ENCODE assay signal across 33 mouse cellular contexts in the genomic region with DNA sequence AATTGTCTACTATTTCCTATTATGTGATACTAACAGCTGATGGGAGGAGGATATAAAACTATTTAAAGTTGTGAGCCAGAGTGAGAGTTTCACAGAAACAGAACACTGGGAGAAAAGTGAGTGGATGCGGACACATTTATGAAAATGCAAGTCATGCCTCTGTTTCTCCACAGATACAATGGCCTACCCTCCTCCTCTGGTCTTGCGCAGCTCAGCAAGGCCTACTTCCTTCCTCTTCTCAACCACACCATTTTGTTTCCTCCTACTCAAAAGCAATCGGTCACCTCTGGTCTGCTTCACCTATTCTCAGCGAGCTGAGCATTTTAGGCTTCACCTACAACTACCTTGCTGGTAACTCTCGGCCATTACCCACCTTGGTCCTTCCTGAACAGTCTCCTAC. TPM values are rescaled to one million over a fixed set of nuclear protein-coding genes. Genes with fewer than 3 reads are reported as not detected.
DNase-seq lines count a peak whose midpoint lies in the region; ATAC-seq lines count a peak whose summit lies in the region.
"Had no signal": no experiment of that assay in that cellular context is flagged by ENCODE, and none has a peak within 500 bp of the region (broad histone marks: within the 10 kb centered on the region; RNA-seq: fewer than 3 reads in every experiment).

No protein-coding gene starts in this region.

- peak; percentile 37 for DNase-seq in heart, adult 11 months
- no peak for DNase-seq in heart, adult 18-20 months
- peak; percentile 72 for DNase-seq in 416B (ENCODE audit: low read depth)
- DNase-seq in embryonic facial prominence, embryonic 10.5 days (ENCODE audit: low spot score): no peak
- no peak for DNase-seq in gastrocnemius, adult 8-10 months (ENCODE audit: low spot score in 2 of 2)
- no peak for DNase-seq in midbrain, embryonic 11.5 days (ENCODE audit: low spot score, missing footprints)
- DNase-seq: adrenal gland, postnatal 14 days; cerebellum, adult 18-20 months; cerebellum, postnatal 25 days; embryo, embryonic 11 days; gastrocnemius, adult 2 months; kidney, adult 2 months; layer of hippocampus, postnatal 36 days; right cerebral cortex, postnatal 14 days had no signal

- no peaks in the 10 kb centered on the region for H3K27me3 ChIP-seq in embryonic facial prominence, embryonic 10.5 days (replicated peaks; ENCODE audit: low read depth, poor library complexity, severe bottlenecking)
- H3K27me3 ChIP-seq in midbrain, embryonic 11.5 days (ENCODE audit: control insufficient read depth, insufficient read depth, low read length): no peaks in the 10 kb centered on the region
- H3K27me3 ChIP-seq: embryonic facial prominence, embryonic 13.5 days; heart, embryonic 15.5 days; hindbrain, embryonic 12.5 days; intestine, embryonic 15.5 days; limb, embryonic 15.5 days; liver, embryonic 15.5 days; neural tube, embryonic 12.5 days had no signal

- no peaks in the 10 kb centered on the region for H3K4me1 ChIP-seq in embryonic facial prominence, embryonic 10.5 days
- H3K4me1 ChIP-seq in midbrain, embryonic 11.5 days (ENCODE audit: control insufficient read depth, insufficient read depth, low read length): no peaks in the 10 kb centered on the region
- H3K4me1 ChIP-seq: embryonic facial prominence, embryonic 13.5 days; heart, embryonic 10.5 days; heart, embryonic 15.5 days; intestine, embryonic 15.5 days; limb, embryonic 10.5 days; limb, embryonic 15.5 days; liver, embryonic 15.5 days; midbrain, embryonic 10.5 days; neural tube, embryonic 12.5 days had no signal

- H3K9me3 ChIP-seq in embryonic facial prominence, embryonic 10.5 days: no peaks in the 10 kb centered on the region
- no peaks in the 10 kb centered on the region for H3K9me3 ChIP-seq in midbrain, embryonic 11.5 days (ENCODE audit: control insufficient read depth, low read length)
- H3K9me3 ChIP-seq: embryonic facial prominence, embryonic 13.5 days; G1E; heart, embryonic 10.5 days; heart, embryonic 15.5 days; hindbrain, embryonic 12.5 days; intestine, embryonic 15.5 days; limb, embryonic 10.5 days; limb, embryonic 15.5 days; liver, embryonic 15.5 days; midbrain, embryonic 10.5 days; neural tube, embryonic 12.5 days had no signal

- no peak overlapping the region for H3K9ac ChIP-seq in midbrain, embryonic 11.5 days (ENCODE audit: low read length)
- H3K9ac ChIP-seq: embryonic facial prominence, embryonic 13.5 days; heart, embryonic 15.5 days; hindbrain, embryonic 12.5 days; intestine, embryonic 15.5 days; limb, embryonic 15.5 days; liver, embryonic 15.5 days; neural tube, embryonic 12.5 days had no signal

- WGBS in embryonic facial prominence, embryonic 10.5 days: 92% methylated on average over 5 of the region's 5 CpGs
- WGBS in midbrain, embryonic 11.5 days: 94% methylated on average over 5 of the region's 5 CpGs

- H3K27ac ChIP-seq in embryonic facial prominence, embryonic 10.5 days (replicated peaks): no peak overlapping the region
- no peak overlapping the region for H3K27ac ChIP-seq in midbrain, embryonic 11.5 days (ENCODE audit: low read depth, low read length)
- H3K27ac ChIP-seq: embryonic facial prominence, embryonic 13.5 days; gastrocnemius, adult 2 months; heart, embryonic 10.5 days; heart, embryonic 15.5 days; hindbrain, embryonic 12.5 days; hindbrain, postnatal 0 days; intestine, embryonic 15.5 days; kidney, postnatal 0 days; limb, embryonic 10.5 days; limb, embryonic 15.5 days; liver, embryonic 15.5 days; midbrain, embryonic 10.5 days; neural tube, embryonic 12.5 days had no signal

- ATAC-seq in granulocyte monocyte progenitor cell, adult 5-6 weeks (replicated peaks; ENCODE audit: poor library complexity, severe bottlenecking): peak; percentile 88
- peak; percentile 88 for ATAC-seq in megakaryocyte progenitor cell, adult 5-6 weeks (replicated peaks; ENCODE audit: poor library complexity)
- no peak for ATAC-seq in midbrain, embryonic 11.5 days (ENCODE audit: low FRiP score)
- ATAC-seq: forebrain, embryonic 16.5 days; hindbrain, postnatal 0 days; intestine, embryonic 15.5 days; lung, postnatal 0 days; midbrain, embryonic 16.5 days had no signal

- H3K36me3 ChIP-seq in embryonic facial prominence, embryonic 10.5 days (replicated peaks): peaks cover 14% of the 10 kb centered on the region
- no peaks in the 10 kb centered on the region for H3K36me3 ChIP-seq in midbrain, embryonic 11.5 days (ENCODE audit: control insufficient read depth, insufficient read depth, low read length)
- H3K36me3 ChIP-seq: embryonic facial prominence, embryonic 13.5 days; heart, embryonic 15.5 days; hindbrain, embryonic 12.5 days; intestine, embryonic 15.5 days; neural tube, embryonic 12.5 days had no signal

- no peak overlapping the region for H3K4me3 ChIP-seq in embryonic facial prominence, embryonic 10.5 days
- no peak overlapping the region for H3K4me3 ChIP-seq in midbrain, embryonic 11.5 days (ENCODE audit: low read depth, low read length)
- H3K4me3 ChIP-seq: embryonic facial prominence, embryonic 13.5 days; gastrocnemius, adult 2 months; heart, embryonic 10.5 days; heart, embryonic 15.5 days; hindbrain, embryonic 12.5 days; intestine, embryonic 15.5 days; limb, embryonic 10.5 days; limb, embryonic 15.5 days; liver, embryonic 15.5 days; midbrain, embryonic 10.5 days; myocyte; neural tube, embryonic 12.5 days had no signal

- H3K4me2 ChIP-seq in midbrain, embryonic 11.5 days: no peak overlapping the region
- H3K4me2 ChIP-seq: embryonic facial prominence, embryonic 13.5 days; heart, embryonic 15.5 days; hindbrain, embryonic 12.5 days; intestine, embryonic 15.5 days; limb, embryonic 15.5 days; liver, embryonic 15.5 days; neural tube, embryonic 12.5 days had no signal

RNA-seq across cellular contexts. Expression of gene Neil3, which starts 34.0 kb away (rescaled TPM):
- total RNA-seq in heart, adult 18-20 months (2021): under 1 TPM; 0.12 to 0.15 TPM
- 29.8 and 42.0 TPM in 2 replicates for total RNA-seq in granulocyte monocyte progenitor cell, adult 5-6 weeks (2014; fragmentation: Nextera tagmentation)
- 29.3 and 32.9 TPM in 2 replicates for total RNA-seq in granulocyte monocyte progenitor cell, adult 5-6 weeks (2017)
- 59.2 and 64.6 TPM in 2 replicates for total RNA-seq in megakaryocyte progenitor cell, adult 5-6 weeks (2015)
- 32.1 and 43.1 TPM in 2 replicates for total RNA-seq in megakaryocyte progenitor cell, adult 5-6 weeks (2017)
- 23.9 and 25.3 TPM in 2 replicates for polyA plus RNA-seq in embryonic facial prominence, embryonic 10.5 days (2016; fragmentation: Nextera tagmentation; extraction: Ambion mirVana)
- not detected for total RNA-seq in gastrocnemius, adult 8-10 months (2022)
- polyA plus RNA-seq in midbrain, embryonic 11.5 days (2014; fragmentation: Nextera tagmentation; extraction: Ambion mirVana): 25.5 and 27.5 TPM in 2 replicates
- total RNA-seq: gastrocnemius, adult 2 months had no signal

Comparison
In these comparisons a context has a peak if more than half of its experiments do, and no peak if none do; other contexts are left out.
1. DNase-seq: peak in heart, adult 11 months (single experiment) and 416B (single experiment); none in heart, adult 18-20 months (0 of 2), embryonic facial prominence, embryonic 10.5 days (single experiment), gastrocnemius, adult 8-10 months (0 of 2) and midbrain, embryonic 11.5 days (single experiment).
2. RNA of gene Neil3, which starts 34.0 kb away (total RNA-seq): 32.1 to 64.6 TPM in megakaryocyte progenitor cell, adult 5-6 weeks and 29.3 to 42.0 TPM in granulocyte monocyte progenitor cell, adult 5-6 weeks; 0.12 to 0.15 TPM in heart, adult 18-20 months and not detected in gastrocnemius, adult 8-10 months; every median in the first group is over 10 times any median in the second.